Mouse (Mus musculus): ENCODE measurements at regions not wholly inside any gene's neighbourhood (a gene's known extent, or its start where the extent isn't known, plus 50 kb on each side); places are given as distances from the start of the nearest gene placed in this dataset.

GRCm38 (mm10) chr4:101350222-101350621, 68.9 kb upstream of the Ak4 start:
- Histone ChIP-seq H3K4me3 (replicated peaks; ENCODE audit: low read length) (no peak overlapping the region), H3K27me3 (ENCODE audit: control insufficient read depth, insufficient read depth, low read length) (no peaks in the 10 kb centered on the region), H3K36me3 (replicated peaks; ENCODE audit: control insufficient read depth, insufficient read depth) (peaks cover 23% of the 10 kb centered on the region), H3K9me3 (ENCODE audit: control insufficient read depth, low read length) (no peaks in the 10 kb centered on the region), H3K4me2 (replicated peaks) (no peak overlapping the region), H3K4me1 (replicated peaks; ENCODE audit: control insufficient read depth, insufficient read depth, low read length) (peaks cover 24% of the 10 kb centered on the region), H3K27ac (no peak overlapping the region), H3K9ac (no peak overlapping the region)
- DNase-seq (ENCODE audit: low spot score) (no peak), ATAC-seq (ENCODE audit: low FRiP score) (no peak)
- 87% methylated on average over 3 of the region's 3 CpGs for WGBS

GRCm38 (mm10) chr4:101349413-101349812, 69.7 kb upstream of the Ak4 start:
- DNase-seq (ENCODE audit: low spot score), result peak; percentile 81
- 24% methylated on average over 4 of the region's 4 CpGs for WGBS
- H3K4me2 ChIP-seq (replicated peaks), result no peak overlapping the region
- peaks cover 24% of the 10 kb centered on the region for H3K36me3 ChIP-seq (replicated peaks; ENCODE audit: control insufficient read depth, insufficient read depth)
- no peak overlapping the region for H3K9ac ChIP-seq
- H3K27ac ChIP-seq, result no peak overlapping the region
- H3K4me3 ChIP-seq (replicated peaks; ENCODE audit: low read length), result no peak overlapping the region
- no peaks in the 10 kb centered on the region for H3K9me3 ChIP-seq (ENCODE audit: control insufficient read depth, low read length)
- H3K4me1 ChIP-seq (replicated peaks; ENCODE audit: control insufficient read depth, insufficient read depth, low read length), result peaks cover 16% of the 10 kb centered on the region
- H3K27me3 ChIP-seq (ENCODE audit: control insufficient read depth, insufficient read depth, low read length), result no peaks in the 10 kb centered on the region
- no peak for ATAC-seq (ENCODE audit: low FRiP score)

GRCm38 (mm10) chr4:101347309-101347708, 71.8 kb upstream of the Ak4 start:
- ATAC-seq (ENCODE audit: low FRiP score) (no peak), DNase-seq (ENCODE audit: low spot score) (no peak)
- no peak overlapping the region for H3K4me3 ChIP-seq (replicated peaks; ENCODE audit: low read length)
- no peaks in the 10 kb centered on the region for H3K4me1 ChIP-seq (replicated peaks; ENCODE audit: control insufficient read depth, insufficient read depth, low read length)
- no peak overlapping the region for H3K9ac ChIP-seq
- peaks cover 33% of the 10 kb centered on the region for H3K36me3 ChIP-seq (replicated peaks; ENCODE audit: control insufficient read depth, insufficient read depth)
- H3K4me2 ChIP-seq (replicated peaks), result no peak overlapping the region
- H3K27ac ChIP-seq, result no peak overlapping the region
- 87% methylated on average over 6 of the region's 6 CpGs for WGBS
- H3K9me3 ChIP-seq (ENCODE audit: control insufficient read depth, low read length), result no peaks in the 10 kb centered on the region
- H3K27me3 ChIP-seq (ENCODE audit: control insufficient read depth, insufficient read depth, low read length), result no peaks in the 10 kb centered on the region

DNA sequence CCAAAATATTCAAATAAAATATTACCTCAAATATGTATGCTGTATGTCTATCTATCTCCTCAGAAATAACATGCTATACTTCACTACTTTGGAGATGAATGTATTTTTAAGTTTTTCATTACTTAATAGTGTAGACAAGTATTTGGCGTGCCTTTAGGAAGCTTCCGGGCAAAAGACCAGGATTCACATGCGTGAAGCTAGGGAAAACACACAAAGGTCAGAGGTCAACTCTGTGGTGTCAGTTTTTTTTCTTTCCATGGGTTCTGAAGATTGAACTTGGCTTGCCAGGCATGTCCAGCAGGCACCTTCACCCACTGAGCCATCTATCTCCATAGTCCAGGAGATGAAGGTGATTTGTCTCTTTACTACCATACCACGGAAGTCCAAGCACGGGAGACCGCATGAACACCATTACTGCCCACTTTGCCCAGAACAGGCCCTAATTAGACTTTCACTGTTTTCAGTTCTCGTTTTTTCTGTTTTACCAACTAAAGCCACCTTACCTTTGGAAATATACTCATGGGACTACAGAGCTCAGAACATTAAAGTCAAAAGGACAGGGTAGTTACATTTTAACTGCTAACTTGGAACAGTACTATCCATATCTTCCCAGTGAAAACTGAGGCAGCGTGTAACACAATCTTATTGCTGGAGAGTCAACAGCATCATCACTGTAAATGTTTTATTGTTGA, 76.9 kb upstream of the Ak4 start:
- WGBS, result 94% methylated on average over 8 of the region's 8 CpGs
- Histone ChIP-seq H3K9me3 (ENCODE audit: control insufficient read depth, low read length) (no peaks in the 10 kb centered on the region), H3K27me3 (ENCODE audit: control insufficient read depth, insufficient read depth, low read length) (no peaks in the 10 kb centered on the region), H3K27ac (no peak overlapping the region), H3K9ac (no peak overlapping the region), H3K4me1 (replicated peaks; ENCODE audit: control insufficient read depth, insufficient read depth, low read length) (no peaks in the 10 kb centered on the region), H3K4me3 (replicated peaks; ENCODE audit: low read length) (no peak overlapping the region), H3K36me3 (replicated peaks; ENCODE audit: control insufficient read depth, insufficient read depth) (peaks cover 27% of the 10 kb centered on the region), H3K4me2 (replicated peaks) (no peak overlapping the region)
- ATAC-seq (ENCODE audit: low FRiP score), result no peak
- no peak for DNase-seq (ENCODE audit: low spot score)

GRCm38 (mm10) chr4:101340741-101341140, 75.7 kb upstream of the Jak1 start:
- no peak overlapping the region for H3K27ac ChIP-seq
- no peak overlapping the region for H3K4me3 ChIP-seq (replicated peaks; ENCODE audit: low read length)
- no peaks in the 10 kb centered on the region for H3K27me3 ChIP-seq (ENCODE audit: control insufficient read depth, insufficient read depth, low read length)
- H3K9me3 ChIP-seq (ENCODE audit: control insufficient read depth, low read length), result no peaks in the 10 kb centered on the region
- DNase-seq (ENCODE audit: low spot score), result no peak
- peaks cover 15% of the 10 kb centered on the region for H3K36me3 ChIP-seq (replicated peaks; ENCODE audit: control insufficient read depth, insufficient read depth)
- no peak for ATAC-seq (ENCODE audit: low FRiP score)
- no peak overlapping the region for H3K9ac ChIP-seq
- H3K4me1 ChIP-seq (replicated peaks; ENCODE audit: control insufficient read depth, insufficient read depth, low read length), result no peaks in the 10 kb centered on the region
- H3K4me2 ChIP-seq (replicated peaks), result no peak overlapping the region

- H3K4me3 ChIP-seq (replicated peaks; ENCODE audit: low read length), result no peak overlapping the region
- no peak overlapping the region for H3K9ac ChIP-seq
- H3K4me2 ChIP-seq (replicated peaks), result no peak overlapping the region
- no peak for ATAC-seq (ENCODE audit: low FRiP score)
- no peaks in the 10 kb centered on the region for H3K27me3 ChIP-seq (ENCODE audit: control insufficient read depth, insufficient read depth, low read length)
- no peaks in the 10 kb centered on the region; the same call in 1 of the 2 replicates for H3K36me3 ChIP-seq (replicated peaks; ENCODE audit: control insufficient read depth, insufficient read depth)
- no peak for DNase-seq (ENCODE audit: low spot score)
- H3K4me1 ChIP-seq (replicated peaks; ENCODE audit: control insufficient read depth, insufficient read depth, low read length), result no peaks in the 10 kb centered on the region
- H3K27ac ChIP-seq, result no peak overlapping the region
- no peaks in the 10 kb centered on the region for H3K9me3 ChIP-seq (ENCODE audit: control insufficient read depth, low read length)
Observed at GRCm38 (mm10) chr4:101338211-101338610, 73.1 kb upstream of the Jak1 start.

- H3K4me3 ChIP-seq (replicated peaks; ENCODE audit: low read length), result no peak overlapping the region
- no peak for ATAC-seq (ENCODE audit: low FRiP score)
- no peak for DNase-seq (ENCODE audit: low spot score)
- H3K4me1 ChIP-seq (replicated peaks; ENCODE audit: control insufficient read depth, insufficient read depth, low read length), result no peaks in the 10 kb centered on the region
- no peak overlapping the region for H3K27ac ChIP-seq
- H3K27me3 ChIP-seq (ENCODE audit: control insufficient read depth, insufficient read depth, low read length), result no peaks in the 10 kb centered on the region
- H3K9me3 ChIP-seq (ENCODE audit: control insufficient read depth, low read length), result no peaks in the 10 kb centered on the region
- H3K9ac ChIP-seq, result no peak overlapping the region
- H3K4me2 ChIP-seq (replicated peaks), result no peak overlapping the region
- WGBS, result 79% methylated on average over 4 of the region's 4 CpGs
- no peaks in the 10 kb centered on the region for H3K36me3 ChIP-seq (replicated peaks; ENCODE audit: control insufficient read depth, insufficient read depth)
Observed at GRCm38 (mm10) chr4:101336811-101337210, 71.7 kb upstream of the Jak1 start.

GRCm38 (mm10) chr4:101336371-101336770, 71.3 kb upstream of the Jak1 start:
- DNase-seq (ENCODE audit: low spot score) (no peak), ATAC-seq (ENCODE audit: low FRiP score) (no peak)
- no peak overlapping the region for H3K4me3 ChIP-seq (replicated peaks; ENCODE audit: low read length)
- no peak overlapping the region for H3K9ac ChIP-seq
- H3K27ac ChIP-seq, result no peak overlapping the region
- no peaks in the 10 kb centered on the region for H3K27me3 ChIP-seq (ENCODE audit: control insufficient read depth, insufficient read depth, low read length)
- H3K4me1 ChIP-seq (replicated peaks; ENCODE audit: control insufficient read depth, insufficient read depth, low read length), result no peaks in the 10 kb centered on the region
- no peaks in the 10 kb centered on the region for H3K36me3 ChIP-seq (replicated peaks; ENCODE audit: control insufficient read depth, insufficient read depth)
- no peaks in the 10 kb centered on the region for H3K9me3 ChIP-seq (ENCODE audit: control insufficient read depth, low read length)
- no peak overlapping the region for H3K4me2 ChIP-seq (replicated peaks)

DNA sequence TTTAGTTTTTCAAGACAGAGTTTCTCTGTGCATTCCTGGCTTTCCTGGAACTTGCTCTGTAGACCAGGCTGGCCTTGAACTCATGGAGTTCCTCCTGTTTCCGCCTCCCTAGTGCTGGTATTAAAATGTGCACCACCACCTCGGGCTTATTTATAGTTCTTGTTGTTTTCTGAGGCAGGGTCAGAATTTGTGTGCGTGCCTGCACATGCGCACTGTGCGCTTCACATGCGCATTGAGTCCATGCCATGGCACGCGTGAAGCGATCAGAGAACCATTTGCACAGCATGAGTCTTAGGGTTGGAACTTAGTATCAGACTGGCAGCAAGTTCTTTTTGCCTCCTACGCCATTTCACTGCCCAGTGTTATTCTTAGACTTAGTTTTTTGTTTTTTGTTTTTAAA, 68.8 kb upstream of the Jak1 start:
- no peaks in the 10 kb centered on the region for H3K27me3 ChIP-seq (ENCODE audit: control insufficient read depth, insufficient read depth, low read length)
- ATAC-seq (ENCODE audit: low FRiP score), result no peak
- no peak overlapping the region for H3K4me3 ChIP-seq (replicated peaks; ENCODE audit: low read length)
- H3K9ac ChIP-seq, result no peak overlapping the region
- no peak overlapping the region for H3K27ac ChIP-seq
- no peaks in the 10 kb centered on the region for H3K9me3 ChIP-seq (ENCODE audit: control insufficient read depth, low read length)
- H3K4me1 ChIP-seq (replicated peaks; ENCODE audit: control insufficient read depth, insufficient read depth, low read length), result no peaks in the 10 kb centered on the region
- no peaks in the 10 kb centered on the region for H3K36me3 ChIP-seq (replicated peaks; ENCODE audit: control insufficient read depth, insufficient read depth)
- 94% methylated on average over 10 of the region's 10 CpGs for WGBS
- DNase-seq (ENCODE audit: low spot score), result no peak
- no peak overlapping the region for H3K4me2 ChIP-seq (replicated peaks)

GRCm38 (mm10) chr4:101333036-101333435, 68.0 kb upstream of the Jak1 start:
- no peaks in the 10 kb centered on the region for H3K4me1 ChIP-seq (replicated peaks; ENCODE audit: control insufficient read depth, insufficient read depth, low read length)
- no peaks in the 10 kb centered on the region for H3K36me3 ChIP-seq (replicated peaks; ENCODE audit: control insufficient read depth, insufficient read depth)
- no peaks in the 10 kb centered on the region for H3K9me3 ChIP-seq (ENCODE audit: control insufficient read depth, low read length)
- WGBS, result 79% methylated on average over 3 of the region's 3 CpGs
- no peak overlapping the region for H3K9ac ChIP-seq
- DNase-seq (ENCODE audit: low spot score) (no peak), ATAC-seq (ENCODE audit: low FRiP score) (no peak)
- no peak overlapping the region for H3K4me3 ChIP-seq (replicated peaks; ENCODE audit: low read length)
- no peaks in the 10 kb centered on the region for H3K27me3 ChIP-seq (ENCODE audit: control insufficient read depth, insufficient read depth, low read length)
- no peak overlapping the region for H3K4me2 ChIP-seq (replicated peaks)
- H3K27ac ChIP-seq, result no peak overlapping the region

Data from hindbrain, embryonic 14.5 days (tissue).